Mouse (Mus musculus): ENCODE results near the gene Gm5773. TPM values are rescaled to one million over a fixed set of nuclear protein-coding genes. Genes with fewer than 3 reads are reported as not detected.
"Not testable (repeated sequence)": the region's sequence is repeated elsewhere in the genome, so short reads cannot be mapped to it uniquely, and the experiment has no call there.

Gm5773 gene
- not detected in 2 replicates for polyA plus RNA-seq (2015; fragmentation: Nextera tagmentation; extraction: Ambion mirVana)

GRCm38 (mm10) chr3:93772700-93773099, at the start of gene Gm5773:
TSS of gene Gm5773 (plus strand) at chr3:93773000.
- not testable (repeated sequence) for H3K4me3 ChIP-seq (replicated peaks); H3K9me3 ChIP-seq; H3K27ac ChIP-seq; H3K9ac ChIP-seq (replicated peaks); H3K4me1 ChIP-seq (replicated peaks); H3K36me3 ChIP-seq; H3K4me2 ChIP-seq (replicated peaks); ATAC-seq; H3K27me3 ChIP-seq
- 81% methylated on average over 1 of the region's 1 CpGs for WGBS

GRCm38 (mm10) chr3:93745475-93745874, 27.3 kb upstream of the Gm5773 start:
- not testable (repeated sequence) for H3K9me3 ChIP-seq; H3K9ac ChIP-seq (replicated peaks)
- 81% methylated on average over 1 of the region's 1 CpGs for WGBS

GRCm38 (mm10) chr3:93754022-93754421, 18.8 kb upstream of the Gm5773 start:
- H3K4me1 ChIP-seq (replicated peaks); H3K27ac ChIP-seq; H3K27me3 ChIP-seq; H3K4me3 ChIP-seq (replicated peaks); H3K4me2 ChIP-seq (replicated peaks); H3K9ac ChIP-seq (replicated peaks); H3K36me3 ChIP-seq; H3K9me3 ChIP-seq; ATAC-seq: not testable (repeated sequence)
- 93% methylated on average over 18 of the region's 18 CpGs for WGBS

More at GRCm38 (mm10) chr3:93745475-93745874, 27.3 kb upstream of the Gm5773 start:
- H3K4me1 ChIP-seq (replicated peaks); H3K4me3 ChIP-seq (replicated peaks); H3K27me3 ChIP-seq; H3K27ac ChIP-seq; H3K36me3 ChIP-seq; H3K4me2 ChIP-seq (replicated peaks); ATAC-seq: not testable (repeated sequence)

- not testable (repeated sequence) for H3K27me3 ChIP-seq; H3K4me3 ChIP-seq (replicated peaks); H3K4me2 ChIP-seq (replicated peaks); H3K9ac ChIP-seq (replicated peaks); H3K9me3 ChIP-seq; ATAC-seq; H3K4me1 ChIP-seq (replicated peaks); H3K36me3 ChIP-seq; H3K27ac ChIP-seq
Observed at GRCm38 (mm10) chr3:93796098-93796497, 23.3 kb downstream of the Gm5773 start, which contains the start of gene Tdpoz4. TSS of gene Tdpoz4 (plus strand) at chr3:93796398.

- not testable (repeated sequence) for H3K9ac ChIP-seq (replicated peaks); H3K36me3 ChIP-seq; H3K4me1 ChIP-seq (replicated peaks); H3K4me3 ChIP-seq (replicated peaks); H3K4me2 ChIP-seq (replicated peaks); H3K27ac ChIP-seq; ATAC-seq; H3K27me3 ChIP-seq; H3K9me3 ChIP-seq
Observed at GRCm38 (mm10) chr3:93813341-93813740, 40.5 kb downstream of the Gm5773 start.

Other genes starting within 250 kb of the Gm5773 start
- gene S100a10, start 217.9 kb upstream of the Gm5773 start, polyA plus RNA-seq (2015; fragmentation: Nextera tagmentation; extraction: Ambion mirVana): 90.8 and 93.2 TPM in 2 replicates
- gene Tdpoz2, start 120.3 kb upstream of the Gm5773 start, polyA plus RNA-seq (2015; fragmentation: Nextera tagmentation; extraction: Ambion mirVana): not detected in 2 replicates
- not detected in 2 replicates for gene Tdpoz1, start 96.7 kb upstream of the Gm5773 start, polyA plus RNA-seq (2015; fragmentation: Nextera tagmentation; extraction: Ambion mirVana)
- gene Gm37596, start 79.9 kb upstream of the Gm5773 start, polyA plus RNA-seq (2015; fragmentation: Nextera tagmentation; extraction: Ambion mirVana): not detected in 2 replicates
- not detected in 2 replicates for gene Tdpoz4, start 23.4 kb downstream of the Gm5773 start, polyA plus RNA-seq (2015; fragmentation: Nextera tagmentation; extraction: Ambion mirVana)
- gene Tdpoz3, start 53.0 kb downstream of the Gm5773 start, polyA plus RNA-seq (2015; fragmentation: Nextera tagmentation; extraction: Ambion mirVana): not detected in 2 replicates
- not detected in 2 replicates for gene Gm9117, start 170.5 kb downstream of the Gm5773 start, polyA plus RNA-seq (2015; fragmentation: Nextera tagmentation; extraction: Ambion mirVana)
- not detected in 2 replicates for gene Tdpoz5, start 188.3 kb downstream of the Gm5773 start, polyA plus RNA-seq (2015; fragmentation: Nextera tagmentation; extraction: Ambion mirVana)